Mouse (Mus musculus) limb, embryonic 15.5 days (tissue): ENCODE measurements around the gene Galr3. TPM values are rescaled to one million over a fixed set of nuclear protein-coding genes. Genes with fewer than 3 reads are reported as not detected.
A peak's percentile ranks its signal among the peaks of the same experiment; 100 is the strongest.

Experiments used
- ATAC-seq: fragments of 200-750 bp; cut with Nextera tagmentation; 2 replicates; pipeline ENCODE4 v1.8.0; 2017; ENCODE audit warnings: low read depth, moderate TSS enrichment; ENCODE audit not compliant: insufficient number of reproducible peaks, low FRiP score, low TSS enrichment
- H3K27ac ChIP-seq: fragments of 300-500 bp; sonication (generic); 2 replicates; pipeline ENCODE4 v1.5.1; 2015; ENCODE audit warnings: moderate library complexity, mild to moderate bottlenecking, inconsistent platforms
- H3K27me3 ChIP-seq: fragments of 300-500 bp; sonication (generic); 2 replicates; pipeline ENCODE4 v1.6.1; 2015; ENCODE audit warnings: inconsistent platforms
- H3K36me3 ChIP-seq: fragments of 300-500 bp; sonication (generic); 2 replicates; pipeline ENCODE4 v1.6.1; 2015; ENCODE audit warnings: inconsistent platforms
- H3K4me1 ChIP-seq: fragments of 300-500 bp; sonication (generic); 2 replicates; pipeline ENCODE4 v1.6.1; 2015; ENCODE audit warnings: inconsistent platforms
- H3K4me2 ChIP-seq: fragments of 300-500 bp; sonication (generic); 2 replicates; pipeline ENCODE4 v1.6.1; 2015; ENCODE audit warnings: mild to moderate bottlenecking, inconsistent platforms
- H3K4me3 ChIP-seq: fragments of 300-500 bp; sonication (generic); 2 replicates; pipeline ENCODE4 v1.5.1; 2015; ENCODE audit warnings: mild to moderate bottlenecking, inconsistent platforms
- H3K9ac ChIP-seq: fragments of 300-500 bp; sonication (generic); 2 replicates; pipeline ENCODE4 v1.6.1; 2015; ENCODE audit warnings: inconsistent platforms
- H3K9me3 ChIP-seq: fragments of 300-500 bp; sonication (generic); 2 replicates; pipeline ENCODE4 v1.6.1; 2016; ENCODE audit warnings: inconsistent platforms
- WGBS: fragments of 180-500 bp; shearing (Covaris S2); methylation state at CpG from one replicate; pipeline ENCODE4 v1.1.7; 2015; 5-methylcytosine and 5-hydroxymethylcytosine counted together
- polyA plus RNA-seq: library from polyadenylated mRNA; unstranded; fragments of >200 nt; fragmentation: Nextera tagmentation; extraction: Ambion mirVana; gene quantifications from 2 replicates; pipeline ENCODE4 v1.2.1, GENCODE M21; 2015

Gene Galr3
- polyA plus RNA-seq, 1 experiment from 2014 or later, result 0.13 TPM

- Histone ChIP-seq H3K27ac (no peak overlapping the region), H3K36me3 (no peaks in the 10 kb centered on the region), H3K27me3 (peaks cover 44% of the 10 kb centered on the region), H3K4me2 (peak overlapping the region; percentile 94), H3K4me3 (peak overlapping the region; percentile 53), H3K9me3 (no peaks in the 10 kb centered on the region), H3K4me1 (peaks cover 43% of the 10 kb centered on the region), H3K9ac (peak overlapping the region; percentile 46)
- WGBS, result under 1% methylated on average over 104 of the region's 105 CpGs
- ATAC-seq, result no peak
Observed at GRCm38 (mm10) chr15:79042721-79043491, 1.2 kb downstream of the Galr3 start.

GRCm38 (mm10) chr15:79044837-79045236, 3.2 kb downstream of the Galr3 start:
- peaks cover 27% of the 10 kb centered on the region for H3K4me1 ChIP-seq
- ATAC-seq, result no peak
- no peak overlapping the region for H3K4me2 ChIP-seq
- no peaks in the 10 kb centered on the region for H3K36me3 ChIP-seq
- H3K4me3 ChIP-seq, result no peak overlapping the region
- 16% methylated on average over 4 of the region's 4 CpGs for WGBS
- peaks cover 44% of the 10 kb centered on the region for H3K27me3 ChIP-seq
- H3K9me3 ChIP-seq, result no peaks in the 10 kb centered on the region
- no peak overlapping the region for H3K27ac ChIP-seq
- H3K9ac ChIP-seq, result no peak overlapping the region

GRCm38 (mm10) chr15:79048186-79048585, 6.5 kb downstream of the Galr3 start:
- Histone ChIP-seq H3K9me3 (no peaks in the 10 kb centered on the region), H3K27me3 (peaks cover 14% of the 10 kb centered on the region), H3K36me3 (peaks cover 10% of the 10 kb centered on the region), H3K4me2 (no peak overlapping the region), H3K9ac (no peak overlapping the region), H3K27ac (no peak overlapping the region), H3K4me1 (peaks cover 8% of the 10 kb centered on the region), H3K4me3 (no peak overlapping the region)
- ATAC-seq, result no peak
- 34% methylated on average over 4 of the region's 4 CpGs for WGBS

GRCm38 (mm10) chr15:79050160-79050845, 8.6 kb downstream of the Galr3 start:
- 42% methylated on average over 9 of the region's 9 CpGs for WGBS
- 0 out of 2 replicates have a peak, but pooled peaks cover 6% of the 10 kb centered on the region for H3K4me1 ChIP-seq
- H3K27me3 ChIP-seq, result no peaks in the 10 kb centered on the region
- no peak overlapping the region for H3K4me3 ChIP-seq
- ATAC-seq, result no peak
- no peaks in the 10 kb centered on the region for H3K9me3 ChIP-seq
- peaks cover 31% of the 10 kb centered on the region for H3K36me3 ChIP-seq
- H3K4me2 ChIP-seq, result no peak overlapping the region
- H3K27ac ChIP-seq, result no peak overlapping the region
- H3K9ac ChIP-seq, result 0 out of 2 replicates have a peak overlapping the region, but pooled peaks have one; percentile 14

GRCm38 (mm10) chr15:79050964-79051363, 9.3 kb downstream of the Galr3 start:
- Histone ChIP-seq H3K9ac (no peak overlapping the region), H3K27me3 (no peaks in the 10 kb centered on the region), H3K4me1 (0 out of 2 replicates have a peak, but pooled peaks cover 6% of the 10 kb centered on the region), H3K4me3 (no peak overlapping the region), H3K9me3 (no peaks in the 10 kb centered on the region), H3K4me2 (no peak overlapping the region), H3K36me3 (peaks cover 37% of the 10 kb centered on the region), H3K27ac (no peak overlapping the region)
- WGBS, result 67% methylated on average over 2 of the region's 2 CpGs
- no peak for ATAC-seq

DNA sequence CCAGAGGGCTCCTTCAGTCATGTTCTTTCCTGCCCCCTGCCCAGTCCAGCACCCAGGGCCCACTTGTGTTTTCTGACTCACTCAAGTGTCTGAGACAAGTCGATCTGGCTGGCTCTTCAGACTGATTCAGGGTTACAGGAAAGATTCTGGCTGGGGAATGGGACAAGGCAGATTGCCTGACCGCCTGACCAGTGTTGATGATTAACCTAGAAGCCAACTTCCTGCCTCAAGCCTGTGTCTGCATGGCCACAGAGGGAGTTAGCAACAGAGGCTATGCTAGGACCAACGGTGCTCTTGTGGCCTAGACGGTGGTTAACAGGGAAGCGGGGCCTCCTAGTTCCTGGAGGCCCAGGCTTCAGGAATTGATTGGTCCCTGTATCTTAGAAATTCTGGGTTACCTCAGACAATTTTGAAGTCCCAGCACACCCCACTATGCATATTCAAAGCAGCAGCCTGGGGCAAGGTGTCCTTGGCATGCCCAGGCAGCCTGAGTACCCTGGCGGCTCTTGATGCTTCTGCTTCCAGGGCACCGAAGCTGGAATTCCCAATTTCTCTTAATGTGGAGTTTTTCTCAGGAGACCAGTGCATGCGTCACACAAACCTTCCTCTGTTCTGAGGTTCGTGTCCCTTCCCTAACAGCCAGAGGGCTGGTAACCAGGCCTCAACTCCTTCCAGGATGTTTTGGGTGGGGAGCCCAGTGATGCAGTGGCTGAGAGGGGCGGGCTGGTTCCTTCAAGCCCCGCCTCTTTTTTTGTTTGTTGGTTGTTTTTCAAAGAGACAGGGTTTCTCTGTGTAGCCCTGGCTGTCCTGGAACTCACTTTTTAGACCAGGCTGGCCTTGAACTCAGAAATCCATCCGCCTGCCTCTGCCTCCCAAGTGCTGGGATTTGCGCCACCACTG, 10.0 kb downstream of the Galr3 start:
- Histone ChIP-seq H3K27me3 (no peaks in the 10 kb centered on the region), H3K4me2 (no peak overlapping the region), H3K4me3 (no peak overlapping the region), H3K4me1 (0 out of 2 replicates have a peak, but pooled peaks cover 6% of the 10 kb centered on the region), H3K9me3 (no peaks in the 10 kb centered on the region), H3K9ac (no peak overlapping the region), H3K27ac (0 out of 2 replicates have a peak overlapping the region, but pooled peaks have one; percentile 1), H3K36me3 (peaks cover 45% of the 10 kb centered on the region)
- WGBS, result 62% methylated on average over 13 of the region's 13 CpGs
- no peak for ATAC-seq

DNA sequence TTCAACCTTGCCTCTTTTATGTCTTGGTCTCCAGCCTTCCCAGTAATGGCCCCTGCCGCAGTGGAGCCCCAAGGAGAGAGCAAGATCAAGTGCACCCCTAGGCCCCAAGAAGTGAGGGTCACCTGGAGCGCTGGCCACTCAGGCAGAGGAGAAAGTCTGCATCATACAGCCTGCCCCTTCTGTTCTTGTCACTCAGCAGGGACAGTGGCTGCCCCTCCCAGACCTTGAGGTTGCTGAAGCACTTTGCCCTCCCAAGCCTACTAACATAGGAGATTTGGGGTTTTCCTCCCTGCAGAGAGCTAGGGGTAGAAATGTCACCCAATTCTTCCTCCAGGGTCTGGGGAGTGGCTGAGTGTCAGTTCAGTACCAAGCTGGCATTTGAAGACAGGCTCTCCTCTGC, 10.7 kb downstream of the Galr3 start:
- peaks cover 51% of the 10 kb centered on the region for H3K36me3 ChIP-seq
- no peaks in the 10 kb centered on the region for H3K27me3 ChIP-seq
- H3K27ac ChIP-seq, result no peak overlapping the region
- ATAC-seq, result no peak
- no peak overlapping the region for H3K9ac ChIP-seq
- no peak overlapping the region for H3K4me3 ChIP-seq
- H3K4me2 ChIP-seq, result no peak overlapping the region
- WGBS, result 72% methylated on average over 2 of the region's 2 CpGs
- H3K9me3 ChIP-seq, result no peaks in the 10 kb centered on the region
- H3K4me1 ChIP-seq, result 0 out of 2 replicates have a peak, but pooled peaks cover 6% of the 10 kb centered on the region

DNA sequence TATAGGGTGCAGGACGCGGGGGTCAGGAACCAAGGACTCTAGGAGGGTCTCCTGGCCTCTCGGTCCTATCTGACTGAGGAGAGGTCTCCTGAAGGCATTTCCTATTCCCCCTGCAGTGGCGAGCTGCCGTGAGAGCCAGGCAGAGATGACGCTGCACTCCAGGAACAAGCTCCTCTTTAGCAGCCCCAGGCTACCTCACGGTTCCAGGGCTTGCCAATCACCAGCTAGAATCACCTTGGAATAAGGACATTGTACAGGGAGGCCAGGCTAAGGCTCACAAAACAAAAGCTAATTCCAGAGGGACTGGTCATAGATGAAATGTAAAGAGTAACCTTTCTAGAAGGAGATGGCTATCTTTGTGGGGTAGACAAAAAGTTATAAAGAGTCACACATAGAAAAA, 14.9 kb downstream of the Galr3 start:
- ATAC-seq, result no peak
- Histone ChIP-seq H3K27ac (no peak overlapping the region), H3K36me3 (peaks cover 86% of the 10 kb centered on the region), H3K27me3 (no peaks in the 10 kb centered on the region), H3K4me3 (no peak overlapping the region), H3K9ac (no peak overlapping the region), H3K9me3 (no peaks in the 10 kb centered on the region), H3K4me1 (peaks cover 5% of the 10 kb centered on the region; the same call in 1 of the 2 replicates), H3K4me2 (no peak overlapping the region)
- 88% methylated on average over 7 of the region's 7 CpGs for WGBS

GRCm38 (mm10) chr15:79057850-79058249, 16.2 kb downstream of the Galr3 start:
- no peak overlapping the region for H3K4me3 ChIP-seq
- H3K36me3 ChIP-seq, result peaks cover 79% of the 10 kb centered on the region
- no peak for ATAC-seq
- H3K4me1 ChIP-seq, result peaks cover 12% of the 10 kb centered on the region
- H3K4me2 ChIP-seq, result no peak overlapping the region
- WGBS, result 88% methylated on average over 6 of the region's 6 CpGs
- H3K27ac ChIP-seq, result no peak overlapping the region
- no peak overlapping the region for H3K9ac ChIP-seq
- H3K27me3 ChIP-seq, result no peaks in the 10 kb centered on the region
- H3K9me3 ChIP-seq, result no peaks in the 10 kb centered on the region

DNA sequence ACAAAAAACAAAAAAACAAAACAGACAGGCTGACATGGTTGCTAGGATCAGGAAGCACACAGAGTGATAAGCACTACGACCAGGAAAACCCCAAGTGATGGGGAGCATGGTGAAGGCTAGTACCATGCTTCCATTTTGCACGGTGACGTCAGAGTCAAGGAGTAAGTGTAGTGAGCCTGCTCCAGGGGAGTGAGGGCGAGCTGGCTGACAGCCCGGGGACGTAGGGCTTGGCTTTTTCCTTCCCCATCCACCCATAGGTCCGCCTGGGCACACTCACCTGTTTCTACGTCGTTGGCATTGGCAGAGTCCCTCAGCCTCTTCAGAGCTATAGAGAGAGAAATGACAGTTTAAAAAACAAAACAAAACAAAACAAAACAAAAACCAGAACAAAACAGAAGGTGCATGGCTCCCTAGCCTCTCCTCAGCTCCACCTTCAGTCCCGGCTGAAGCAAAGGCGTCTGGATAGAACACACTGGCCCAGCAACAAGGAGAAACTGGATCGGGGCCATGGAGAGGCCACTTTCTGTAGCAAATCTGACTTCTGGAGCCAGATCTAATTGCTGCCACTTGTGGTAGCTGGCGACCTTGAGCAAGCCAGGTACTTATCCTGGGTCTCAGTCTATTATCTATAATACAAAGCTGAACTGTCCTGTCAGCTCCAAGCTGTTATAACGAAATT, 19.3 kb downstream of the Galr3 start:
- no peaks in the 10 kb centered on the region for H3K9me3 ChIP-seq
- H3K27ac ChIP-seq, result 0 out of 2 replicates have a peak overlapping the region, but pooled peaks have one; percentile 17
- H3K36me3 ChIP-seq, result peaks cover 48% of the 10 kb centered on the region
- ATAC-seq, result no peak
- H3K4me1 ChIP-seq, result peaks cover 14% of the 10 kb centered on the region
- no peak overlapping the region for H3K9ac ChIP-seq
- no peak overlapping the region; the same call in 1 of the 2 replicates for H3K4me2 ChIP-seq
- no peaks in the 10 kb centered on the region for H3K27me3 ChIP-seq
- 82% methylated on average over 14 of the region's 14 CpGs for WGBS
- H3K4me3 ChIP-seq, result 0 out of 2 replicates have a peak overlapping the region, but pooled peaks have one; percentile 95
